Mouse (Mus musculus): ENCODE data around the gene Triap1.
"Not testable (repeated sequence)": the region's sequence is repeated elsewhere in the genome, so short reads cannot be mapped to it uniquely, and the experiment has no call there.

Triap1 gene

GRCm38 (mm10) chr5:115333626-115334025 is 7.4 kb upstream of the Triap1 start:
- DNase-seq (ENCODE audit: low spot score in 2 of 2), result no peak

- no peak for DNase-seq (ENCODE audit: low spot score in 2 of 2)
Measured at GRCm38 (mm10) chr5:115340007-115340406, 1.0 kb upstream of the Triap1 start.

- no peak for DNase-seq (ENCODE audit: low spot score in 2 of 2)
Measured at GRCm38 (mm10) chr5:115341314-115342165, 515 bp downstream of the Triap1 start.

GRCm38 (mm10) chr5:115347564-115347963 is 6.5 kb downstream of the Triap1 start:
- DNase-seq (ENCODE audit: low spot score in 2 of 2), result peak; percentile 62 to 78

GRCm38 (mm10) chr5:115348546-115349224 is 7.7 kb downstream of the Triap1 start, which contains the start of gene Cox6a1:
Gene Cox6a1, minus strand, starts transcription at chr5:115348981.
- peak; percentile 96 to 98 for DNase-seq (ENCODE audit: low spot score in 2 of 2)

- no peak for DNase-seq (ENCODE audit: low spot score in 2 of 2)
Measured at GRCm38 (mm10) chr5:115349225-115349555, 8.2 kb downstream of the Triap1 start.

- DNase-seq (ENCODE audit: low spot score in 2 of 2), result no peak
Measured at GRCm38 (mm10) chr5:115351348-115351747, 10.3 kb downstream of the Triap1 start.

- DNase-seq (ENCODE audit: low spot score in 2 of 2), result no peak
Measured at GRCm38 (mm10) chr5:115355070-115355469, 14.0 kb downstream of the Triap1 start.

- peak; percentile 72 to 85 for DNase-seq (ENCODE audit: low spot score in 2 of 2)
Measured at GRCm38 (mm10) chr5:115358872-115359271, 17.8 kb downstream of the Triap1 start.

- DNase-seq (ENCODE audit: low spot score in 2 of 2), result no peak
Measured at GRCm38 (mm10) chr5:115359438-115359837, 18.4 kb downstream of the Triap1 start.

GRCm38 (mm10) chr5:115359851-115360372 is 18.9 kb downstream of the Triap1 start:
- no peak for DNase-seq (ENCODE audit: low spot score in 2 of 2)

- no peak for DNase-seq (ENCODE audit: low spot score in 2 of 2)
Measured at GRCm38 (mm10) chr5:115362216-115362615, 21.2 kb downstream of the Triap1 start.

- DNase-seq (ENCODE audit: low spot score in 2 of 2), result no peak
Measured at GRCm38 (mm10) chr5:115362819-115363714, 22.0 kb downstream of the Triap1 start.

GRCm38 (mm10) chr5:115364782-115365181 is 23.8 kb downstream of the Triap1 start:
- no peak for DNase-seq (ENCODE audit: low spot score in 2 of 2)

- DNase-seq (ENCODE audit: low spot score in 2 of 2), result peak; percentile 14 to 15
Measured at GRCm38 (mm10) chr5:115371736-115372135, 30.7 kb downstream of the Triap1 start.

GRCm38 (mm10) chr5:115373441-115374203 is 32.6 kb downstream of the Triap1 start:
- no peak for DNase-seq (ENCODE audit: low spot score in 2 of 2)

- DNase-seq (ENCODE audit: low spot score in 2 of 2), result no peak
Measured at GRCm38 (mm10) chr5:115374204-115374820, 33.3 kb downstream of the Triap1 start.

- DNase-seq (ENCODE audit: low spot score in 2 of 2), result no peak
Measured at GRCm38 (mm10) chr5:115375436-115375835, 34.4 kb downstream of the Triap1 start.

- not testable (repeated sequence) for DNase-seq (ENCODE audit: low spot score in 2 of 2)
Measured at GRCm38 (mm10) chr5:115378882-115379281, 37.9 kb downstream of the Triap1 start.

- DNase-seq (ENCODE audit: low spot score in 2 of 2), result no peak
Measured at GRCm38 (mm10) chr5:115391935-115392334, 50.9 kb downstream of the Triap1 start.

Data from urinary bladder, postnatal 36 days (tissue).